Mouse (Mus musculus) G1E (cell line): ENCODE data around the gene Insl3. TPM values are rescaled to one million over a fixed set of nuclear protein-coding genes. Genes with fewer than 3 reads are reported as not detected.

Experiments
- ATAC-seq: 2 replicates; pipeline ENCODE4 v1.8.0; 2016; ENCODE audit warnings: mild to moderate bottlenecking; ENCODE audit not compliant: insufficient number of reproducible peaks, poor library complexity, low FRiP score, severe bottlenecking; ENCODE audit errors: extremely low read depth
- DNase-seq: peaks from one replicate; pipeline ENCODE4 v3.0.0; 2012; ENCODE audit warnings: low spot score
- H3K27me3 ChIP-seq: 2 replicates; pipeline ENCODE4 v1.6.1; 2012; ENCODE audit warnings: mild to moderate bottlenecking, low read length, inconsistent platforms; ENCODE audit not compliant: insufficient read depth
- H3K36me3 ChIP-seq: replicated peaks from 2 replicates; pipeline ENCODE3; 2012; ENCODE audit warnings: mild to moderate bottlenecking, inconsistent platforms
- H3K4me1 ChIP-seq: 2 replicates; pipeline ENCODE4 v1.6.1; 2012; ENCODE audit warnings: low read depth, low read length, inconsistent platforms, mixed read lengths; ENCODE audit not compliant: insufficient read depth
- H3K4me3 ChIP-seq: 2 replicates; pipeline ENCODE4 v1.5.1; 2012; ENCODE audit warnings: low read depth, mild to moderate bottlenecking, inconsistent platforms, low read length, moderate library complexity, mixed read lengths
- H3K9me3 ChIP-seq: replicated peaks from 2 replicates; pipeline ENCODE4 v1.6.1; 2012; ENCODE audit warnings: inconsistent platforms
- CTCF ChIP-seq: IDR thresholded peaks from 2 replicates; pipeline ENCODE4 v1.5.1; 2012; ENCODE audit warnings: low read depth, low read length, inconsistent platforms, mixed read lengths
- GATA1 ChIP-seq: IDR thresholded peaks from 2 replicates; pipeline ENCODE4 v1.6.1; 2012; ENCODE audit warnings: borderline replicate concordance, low read length, inconsistent platforms, mixed read lengths
- GATA2 ChIP-seq: IDR thresholded peaks from 2 replicates; pipeline ENCODE4 v1.6.1; 2012; ENCODE audit warnings: low read depth, low read length, inconsistent platforms, borderline replicate concordance
- POLR2AphosphoS5 ChIP-seq: IDR thresholded peaks from 2 replicates; pipeline ENCODE4 v1.6.1; 2012; ENCODE audit warnings: low read depth, low read length, inconsistent platforms; ENCODE audit not compliant: insufficient replicate concordance
- TAL1 ChIP-seq: conservative IDR thresholded peaks from 2 replicates; pipeline ENCODE4 v1.6.1; 2012; ENCODE audit warnings: low read depth, low read length, inconsistent platforms, mixed read lengths
- polyA plus RNA-seq: library from polyadenylated mRNA; stranded (reverse); fragments of >175 nt; gene quantifications from 2 replicates; pipeline ENCODE4 v1.2.3, GENCODE M21; 2012
- total RNA-seq, 2 experiments: library from RNA; stranded (forward) in 1 of 2; stranded (reverse) in 1 of 2; fragments of 200-1000 nt in 1 of 2; fragments of >200 nt in 1 of 2; fragmentation: Nextera tagmentation in 1 of 2; gene quantifications; 2 replicates each; pipeline ENCODE4 v1.2.3; 2014 to 2017

Insl3 gene
- total and polyA plus RNA-seq, 3 experiments = 2.7 to 35.3 (median 3.4) TPM

DNA sequence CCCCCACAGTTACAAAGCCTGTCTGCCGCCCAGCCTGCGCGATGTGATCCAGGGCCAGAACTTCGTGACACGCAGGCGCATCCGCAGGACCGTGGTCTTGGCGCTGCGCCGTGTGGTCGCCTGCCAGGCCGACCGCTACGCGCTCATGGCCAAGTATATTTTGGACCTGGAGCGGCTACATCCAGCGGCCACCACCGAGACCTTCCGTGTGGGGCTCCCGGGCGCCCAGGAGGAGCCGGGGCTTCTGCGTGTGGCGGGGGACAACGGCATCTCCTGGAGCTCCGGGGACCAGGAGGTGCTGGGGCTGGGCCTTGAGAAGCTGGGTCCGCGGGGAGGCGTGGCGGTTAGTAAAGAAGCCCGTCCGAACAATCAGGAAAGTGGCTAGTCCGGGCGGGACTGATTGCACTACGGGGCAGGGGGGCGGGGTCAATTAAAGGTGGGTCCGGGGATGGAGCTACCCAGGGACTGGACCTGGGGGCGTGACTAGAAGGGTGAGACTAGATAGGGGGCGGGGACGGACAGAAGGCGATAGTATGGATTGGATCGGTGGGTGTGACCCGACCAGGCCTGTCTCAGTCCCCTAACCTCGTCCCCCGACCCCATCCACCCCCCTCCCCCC lies 9.4 kb upstream of the Insl3 start:
- TF ChIP-seq CTCF = no peak
- no peak for TF ChIP-seq GATA2
- TF ChIP-seq POLR2AphosphoS5 = no peak
- TF ChIP-seq TAL1 = no peak
- no peak for TF ChIP-seq GATA1
- peaks cover 15% of the 10 kb centered on the region for H3K9me3 ChIP-seq
- no peak for ATAC-seq
- H3K36me3 ChIP-seq = peaks cover 75% of the 10 kb centered on the region
- H3K27me3 ChIP-seq = no peaks in the 10 kb centered on the region
- no peak for DNase-seq
- no peak overlapping the region for H3K4me3 ChIP-seq
- H3K4me1 ChIP-seq = peaks cover 30% of the 10 kb centered on the region

DNA sequence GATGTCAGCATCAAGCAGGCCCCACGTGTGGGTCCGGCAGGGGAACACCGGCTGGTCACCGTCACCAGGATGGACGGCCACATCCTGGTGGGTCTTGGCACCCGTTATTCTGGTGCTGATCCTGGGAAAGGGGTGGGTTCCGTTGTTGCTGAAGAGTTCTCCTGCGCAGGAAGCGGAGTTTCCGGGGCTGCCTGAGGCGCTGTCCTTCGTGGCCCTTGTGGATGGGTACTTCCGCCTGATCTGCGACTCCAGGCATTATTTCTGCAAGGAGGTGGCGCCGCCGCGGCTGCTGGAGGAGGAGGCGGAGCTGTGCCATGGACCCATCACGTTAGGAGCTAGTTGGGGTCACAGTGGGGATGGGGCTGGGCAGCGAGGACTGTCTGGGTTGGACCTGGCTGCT lies 8.5 kb upstream of the Insl3 start:
- Histone ChIP-seq H3K4me3 (no peak overlapping the region), H3K27me3 (no peaks in the 10 kb centered on the region), H3K4me1 (peaks cover 25% of the 10 kb centered on the region), H3K9me3 (peaks cover 15% of the 10 kb centered on the region), H3K36me3 (peaks cover 79% of the 10 kb centered on the region)
- DNase-seq (no peak), ATAC-seq (no peak)
- TF ChIP-seq GATA1 (no peak), POLR2AphosphoS5 (no peak), CTCF (no peak), TAL1 (no peak), GATA2 (no peak)

GRCm38 (mm10) chr8:71681369-71681915 lies 7.6 kb upstream of the Insl3 start:
- TF ChIP-seq POLR2AphosphoS5 (no peak), GATA2 (no peak), GATA1 (no peak), CTCF (no peak), TAL1 (no peak)
- H3K9me3 ChIP-seq = peaks cover 18% of the 10 kb centered on the region
- ATAC-seq = no peak
- H3K36me3 ChIP-seq = peaks cover 88% of the 10 kb centered on the region
- peaks cover 19% of the 10 kb centered on the region for H3K4me1 ChIP-seq
- DNase-seq = no peak
- H3K27me3 ChIP-seq = no peaks in the 10 kb centered on the region
- H3K4me3 ChIP-seq = no peak overlapping the region

GRCm38 (mm10) chr8:71682832-71683231 lies 6.2 kb upstream of the Insl3 start:
- ATAC-seq = no peak
- no peak for DNase-seq
- H3K9me3 ChIP-seq = peaks cover 18% of the 10 kb centered on the region
- no peaks in the 10 kb centered on the region for H3K27me3 ChIP-seq
- H3K4me3 ChIP-seq = no peak overlapping the region
- peaks cover 8% of the 10 kb centered on the region for H3K4me1 ChIP-seq
- peaks cover 96% of the 10 kb centered on the region for H3K36me3 ChIP-seq
- TF ChIP-seq GATA1 (no peak), POLR2AphosphoS5 (no peak), TAL1 (no peak), CTCF (no peak), GATA2 (no peak)

DNA sequence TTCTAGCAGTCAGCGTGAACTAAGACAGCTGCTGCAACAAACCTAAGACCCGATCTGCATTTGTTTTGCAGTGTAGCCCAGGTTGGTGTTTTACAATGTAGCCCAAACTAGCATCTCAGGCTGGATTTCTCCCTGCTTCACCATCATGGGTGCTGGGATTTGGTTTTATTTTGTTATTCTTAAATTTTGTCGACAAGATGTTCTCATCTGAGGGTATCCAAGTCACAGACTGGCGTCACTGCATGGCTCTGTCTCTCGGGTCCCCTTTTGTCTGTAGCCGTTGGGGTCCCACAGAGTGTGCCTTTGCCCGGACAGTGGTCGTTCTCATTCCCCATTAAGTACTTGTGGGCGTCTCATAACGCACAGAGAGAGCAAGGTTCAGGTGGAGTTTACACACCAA lies 4.3 kb upstream of the Insl3 start:
- TF ChIP-seq TAL1 = no peak
- no peak for TF ChIP-seq POLR2AphosphoS5
- no peak for TF ChIP-seq GATA1
- TF ChIP-seq CTCF = no peak
- TF ChIP-seq GATA2 = no peak

GRCm38 (mm10) chr8:71685573-71685972 lies 3.4 kb upstream of the Insl3 start:
- no peaks in the 10 kb centered on the region for H3K27me3 ChIP-seq
- peaks cover 3% of the 10 kb centered on the region; the same call in 1 of the 2 replicates for H3K9me3 ChIP-seq
- no peak for TF ChIP-seq CTCF
- no peak for TF ChIP-seq POLR2AphosphoS5
- peaks cover 76% of the 10 kb centered on the region for H3K36me3 ChIP-seq
- ATAC-seq (no peak), DNase-seq (no peak)
- no peak overlapping the region for H3K4me3 ChIP-seq
- peaks cover 3% of the 10 kb centered on the region; the same call in 1 of the 2 replicates for H3K4me1 ChIP-seq

More for the DNA sequence above, 4.3 kb upstream of the Insl3 start:
- peaks cover 3% of the 10 kb centered on the region; the same call in 1 of the 2 replicates for H3K4me1 ChIP-seq
- DNase-seq (no peak), ATAC-seq (no peak)
- no peaks in the 10 kb centered on the region for H3K27me3 ChIP-seq
- no peak overlapping the region for H3K4me3 ChIP-seq
- H3K36me3 ChIP-seq = peaks cover 83% of the 10 kb centered on the region
- peaks cover 3% of the 10 kb centered on the region; the same call in 1 of the 2 replicates for H3K9me3 ChIP-seq
